Comparison of ENCODE assay signal across 14 mouse cellular contexts in genomic region chr11:83854091-83854490, GRCm38 (mm10). TPM values are rescaled to one million over a fixed set of nuclear protein-coding genes. Genes with fewer than 3 reads are reported as not detected.
DNase-seq lines count a peak whose midpoint lies in the region; ATAC-seq and TF ChIP-seq lines count a peak whose summit lies in the region.
"Had no signal": no experiment of that assay in that cellular context is flagged by ENCODE, and none has a peak within 500 bp of the region (broad histone marks: within the 10 kb centered on the region; RNA-seq: fewer than 3 reads in every experiment).

No protein-coding gene starts in this region.

- peak overlapping the region; percentile 33 for H3K4me2 ChIP-seq in kidney, embryonic 14.5 days (replicated peaks; ENCODE audit: low read depth, low read length)
- peak overlapping the region; percentile 62; the same call in 1 of the 2 replicates for H3K4me2 ChIP-seq in lung, postnatal 0 days (replicated peaks; ENCODE audit: low read depth, low read length)
- peak overlapping the region; percentile 25; the same call in 1 of the 2 replicates for H3K4me2 ChIP-seq in stomach, embryonic 15.5 days
- H3K4me2 ChIP-seq: neural tube, embryonic 13.5 days had no signal

- no peaks in the 10 kb centered on the region for H3K4me1 ChIP-seq in kidney, embryonic 14.5 days (ENCODE audit: control insufficient read depth, insufficient read depth, low read length)
- H3K4me1 ChIP-seq in lung, postnatal 0 days (ENCODE audit: insufficient read depth, low read depth, low read length) = no peaks in the 10 kb centered on the region
- H3K4me1 ChIP-seq in stomach, embryonic 15.5 days = no peaks in the 10 kb centered on the region
- H3K4me1 ChIP-seq: liver, embryonic 13.5 days had no signal

- ATAC-seq in kidney, embryonic 14.5 days (ENCODE audit: low FRiP score, low TSS enrichment) = no peak
- no peak for ATAC-seq in lung, postnatal 0 days
- ATAC-seq in stomach, embryonic 15.5 days (ENCODE audit: insufficient read depth, low FRiP score, low read depth) = no peak

- no peak for TF ChIP-seq EP300 in lung, postnatal 0 days (IDR thresholded peaks at IDR 0.05)

- no peak for TF ChIP-seq CTCF in lung, postnatal 0 days (IDR thresholded peaks at IDR 0.05)

- H3K4me3 ChIP-seq in kidney, embryonic 14.5 days (ENCODE audit: low read length) = peak overlapping the region; percentile 52
- peak overlapping the region; percentile 45 for H3K4me3 ChIP-seq in lung, postnatal 0 days (ENCODE audit: low read depth, low read length)
- no peak overlapping the region for H3K4me3 ChIP-seq in stomach, embryonic 15.5 days (replicated peaks)
- H3K4me3 ChIP-seq: neural tube, embryonic 13.5 days had no signal

- H3K27ac ChIP-seq in kidney, embryonic 14.5 days (ENCODE audit: low read depth, low read length) = peak overlapping the region; percentile 91; the same call in 1 of the 2 replicates
- H3K27ac ChIP-seq in lung, postnatal 0 days (ENCODE audit: low read length) = peak overlapping the region; percentile 92; the same call in 1 of the 2 replicates
- H3K27ac ChIP-seq in stomach, embryonic 15.5 days = no peak overlapping the region
- H3K27ac ChIP-seq: heart, embryonic 10.5 days; liver, embryonic 13.5 days; neural tube, embryonic 13.5 days had no signal

- peaks cover 60% of the 10 kb centered on the region for H3K27me3 ChIP-seq in kidney, embryonic 14.5 days (ENCODE audit: control insufficient read depth, insufficient read depth, low read length)
- peaks cover 26% of the 10 kb centered on the region; the same call in 1 of the 2 replicates for H3K27me3 ChIP-seq in lung, postnatal 0 days (replicated peaks; ENCODE audit: insufficient read depth, low read length)
- H3K27me3 ChIP-seq in stomach, embryonic 15.5 days (replicated peaks) = peaks cover 37% of the 10 kb centered on the region
- H3K27me3 ChIP-seq: CH12.LX had no signal

- H3K9ac ChIP-seq in kidney, embryonic 14.5 days (ENCODE audit: low read depth, low read length) = peak overlapping the region; percentile 77
- 0 out of 2 replicates have a peak overlapping the region, but pooled peaks have one; percentile 58 for H3K9ac ChIP-seq in lung, postnatal 0 days (replicated peaks; ENCODE audit: low read depth)
- H3K9ac ChIP-seq in stomach, embryonic 15.5 days = no peak overlapping the region
- H3K9ac ChIP-seq: neural tube, embryonic 13.5 days had no signal

- DNase-seq in embryo, embryonic 10.5 days (ENCODE audit: low spot score) = peak; percentile 58
- DNase-seq in embryo, embryonic 9.5 days (ENCODE audit: extremely low spot score) = no peak
- DNase-seq in kidney, postnatal 10 days = no peak
- peak; percentile 29 for DNase-seq in lung, postnatal 0 days (ENCODE audit: low spot score)
- DNase-seq in lung, postnatal 10 days = no peak
- no peak for DNase-seq in urinary bladder, postnatal 10 days (ENCODE audit: low spot score)
- DNase-seq: adrenal gland, postnatal 14 days; gastrocnemius, postnatal 25 days; liver, embryonic 13.5 days had no signal

- H3K36me3 ChIP-seq in kidney, embryonic 14.5 days (ENCODE audit: control insufficient read depth, insufficient read depth, low read length) = no peaks in the 10 kb centered on the region; the same call in 1 of the 2 replicates
- H3K36me3 ChIP-seq in lung, postnatal 0 days (ENCODE audit: insufficient read depth, low read length) = no peaks in the 10 kb centered on the region
- no peaks in the 10 kb centered on the region for H3K36me3 ChIP-seq in stomach, embryonic 15.5 days
- H3K36me3 ChIP-seq: heart, embryonic 10.5 days; liver, embryonic 13.5 days; neural tube, embryonic 13.5 days had no signal

- WGBS in kidney, embryonic 14.5 days = 3% methylated on average over 10 of the region's 10 CpGs
- WGBS in lung, postnatal 0 days = 7% methylated on average over 10 of the region's 10 CpGs
- 7% methylated on average over 10 of the region's 10 CpGs for WGBS in stomach, embryonic 15.5 days

- no peaks in the 10 kb centered on the region for H3K9me3 ChIP-seq in kidney, embryonic 14.5 days (ENCODE audit: control insufficient read depth, low read length)
- H3K9me3 ChIP-seq in lung, postnatal 0 days (ENCODE audit: low read length) = no peaks in the 10 kb centered on the region
- H3K9me3 ChIP-seq in stomach, embryonic 15.5 days = no peaks in the 10 kb centered on the region
- H3K9me3 ChIP-seq: heart, embryonic 10.5 days; liver, embryonic 13.5 days; neural tube, embryonic 13.5 days had no signal

RNA-seq across cellular contexts. Expression of gene Hnf1b, which starts 4.2 kb away (rescaled TPM):
- polyA plus RNA-seq in kidney, embryonic 14.5 days (2014; fragmentation: Nextera tagmentation; extraction: Ambion mirVana) = 51.6 and 84.2 TPM in 2 replicates
- polyA plus RNA-seq in lung, postnatal 0 days (2015; fragmentation: Nextera tagmentation; extraction: Ambion mirVana) = 9.0 and 11.4 TPM in 2 replicates
- polyA plus RNA-seq in stomach, embryonic 15.5 days (2015; fragmentation: Nextera tagmentation; extraction: Ambion mirVana) = 6.0 and 8.0 TPM in 2 replicates

Comparison
In these comparisons a context has a peak if more than half of its experiments do, and no peak if none do; other contexts are left out.
1. DNase-seq: peak in embryo, embryonic 10.5 days (single experiment) and lung, postnatal 0 days (single experiment); none in embryo, embryonic 9.5 days (single experiment), kidney, postnatal 10 days (single experiment), lung, postnatal 10 days (single experiment) and urinary bladder, postnatal 10 days (single experiment).
2. Peak in every context shown above with its lines, with median percentiles within 50 percentile points of each other: H3K4me2 ChIP-seq.